Mouse (Mus musculus) limb, embryonic 10.5 days (tissue): Measurements from ENCODE around the gene Vav2. TPM values are rescaled to one million over a fixed set of nuclear protein-coding genes. Genes with fewer than 3 reads are reported as not detected.

Source experiments
- DNase-seq: peaks from one replicate; pipeline ENCODE4 v3.0.0-alpha.2; 2017; ENCODE audit warnings: low spot score
- H3K27ac ChIP-seq: fragments of 300-500 bp; sonication (generic); 2 replicates; pipeline ENCODE4 v1.5.1; 2016; ENCODE audit warnings: mild to moderate bottlenecking
- H3K27me3 ChIP-seq: fragments of 300-500 bp; sonication (generic); 2 replicates; pipeline ENCODE4 v1.6.1; 2016; ENCODE audit warnings: low read depth, mild to moderate bottlenecking; ENCODE audit not compliant: poor library complexity, severe bottlenecking
- H3K36me3 ChIP-seq: fragments of 300-500 bp; sonication (generic); 2 replicates; pipeline ENCODE4 v1.6.1; 2016; ENCODE audit warnings: mild to moderate bottlenecking, moderate library complexity
- H3K4me1 ChIP-seq: fragments of 300-500 bp; sonication (generic); 2 replicates; pipeline ENCODE4 v1.6.1; 2016
- H3K4me3 ChIP-seq: fragments of 300-500 bp; sonication (generic); 2 replicates; pipeline ENCODE4 v1.5.1; 2016; ENCODE audit warnings: mild to moderate bottlenecking, moderate library complexity
- H3K9me3 ChIP-seq: fragments of 300-500 bp; sonication (generic); replicated peaks from 2 replicates; pipeline ENCODE4 v1.6.1; 2016; ENCODE audit warnings: mild to moderate bottlenecking
- WGBS: fragments of 180-500 bp; shearing (Covaris S2); methylation state at CpG from one replicate; pipeline ENCODE4 v1.1.7; 2016; 5-methylcytosine and 5-hydroxymethylcytosine counted together
- polyA plus RNA-seq: library from polyadenylated mRNA; unstranded; fragments of >200 nt; fragmentation: Nextera tagmentation; extraction: Ambion mirVana; gene quantifications from 2 replicates; pipeline ENCODE4 v1.2.1, GENCODE M21; 2016

Gene Vav2
- polyA plus RNA-seq, 1 experiment from 2014 or later = 9.2 TPM

DNA sequence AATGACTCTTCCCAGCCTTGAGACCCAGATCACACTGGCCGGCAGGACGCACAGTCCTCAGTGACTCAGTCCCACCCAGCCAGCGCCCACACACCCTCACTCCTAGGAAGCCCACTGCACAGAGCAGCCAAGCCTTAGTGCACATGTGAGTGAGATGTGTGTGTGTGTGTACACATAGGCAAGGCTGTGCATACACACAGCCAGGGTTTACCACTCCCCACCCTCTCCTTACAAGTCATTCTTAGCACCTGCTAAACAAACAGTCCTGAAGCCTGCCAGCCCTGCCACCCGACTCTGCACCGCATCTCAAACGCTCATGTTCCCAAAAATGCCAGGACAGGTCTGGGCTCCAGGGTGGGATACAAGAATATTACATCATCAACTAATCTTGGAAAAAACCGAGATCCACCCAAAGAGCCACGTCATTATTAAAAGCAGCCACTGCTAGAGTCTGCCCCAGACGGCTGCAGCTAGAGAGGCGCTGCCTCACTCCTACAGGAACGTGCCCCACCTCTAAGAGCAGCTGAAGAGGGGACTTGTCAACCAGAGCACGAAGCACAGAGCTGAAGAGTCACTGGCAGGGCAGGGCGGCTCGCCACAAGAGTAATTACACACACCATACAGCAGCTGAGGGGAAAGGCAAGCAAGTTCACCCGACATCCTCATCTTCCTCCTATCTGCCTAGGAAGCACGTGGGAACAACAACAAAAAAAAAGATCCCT is 12.7 kb downstream of the Vav2 start:
- WGBS = 39% methylated on average over 16 of the region's 16 CpGs
- peaks cover 90% of the 10 kb centered on the region for H3K4me1 ChIP-seq
- H3K9me3 ChIP-seq = no peaks in the 10 kb centered on the region
- DNase-seq = no peak
- H3K4me3 ChIP-seq = no peak overlapping the region
- H3K27ac ChIP-seq = 0 out of 2 replicates have a peak overlapping the region, but pooled peaks have one; percentile 32
- H3K36me3 ChIP-seq = no peaks in the 10 kb centered on the region
- no peaks in the 10 kb centered on the region for H3K27me3 ChIP-seq

DNA sequence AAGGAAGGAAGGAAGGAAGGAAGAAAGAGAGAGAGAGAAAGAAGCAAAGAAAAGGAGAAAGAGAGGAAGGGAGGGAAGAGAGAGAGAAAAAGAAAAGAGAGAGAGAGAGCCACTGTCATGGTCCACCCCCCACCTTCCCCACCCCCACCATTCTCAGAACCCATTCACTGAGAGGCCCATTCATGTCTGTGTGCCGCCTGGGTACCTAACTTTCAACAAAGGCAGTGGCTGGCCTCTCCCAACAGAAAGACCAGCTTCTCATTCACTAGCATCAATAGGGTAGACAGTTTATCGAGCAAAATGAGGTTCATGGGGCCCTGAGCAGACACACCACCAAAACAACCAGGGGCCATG is 13.3 kb downstream of the Vav2 start:
- Histone ChIP-seq H3K4me3 (no peak overlapping the region), H3K9me3 (no peaks in the 10 kb centered on the region), H3K4me1 (peaks cover 89% of the 10 kb centered on the region), H3K36me3 (no peaks in the 10 kb centered on the region), H3K27me3 (no peaks in the 10 kb centered on the region), H3K27ac (0 out of 2 replicates have a peak overlapping the region, but pooled peaks have one; percentile 32)
- no peak for DNase-seq
- 68% methylated on average over 2 of the region's 2 CpGs for WGBS

- Histone ChIP-seq H3K27ac (peak overlapping the region; percentile 80), H3K4me1 (peaks cover 89% of the 10 kb centered on the region), H3K27me3 (no peaks in the 10 kb centered on the region), H3K4me3 (0 out of 2 replicates have a peak overlapping the region, but pooled peaks have one; percentile 2), H3K36me3 (no peaks in the 10 kb centered on the region), H3K9me3 (no peaks in the 10 kb centered on the region)
- WGBS = 11% methylated on average over 7 of the region's 7 CpGs
- DNase-seq = no peak
Measured at GRCm38 (mm10) chr2:27412245-27412800, 14.5 kb downstream of the Vav2 start.

DNA sequence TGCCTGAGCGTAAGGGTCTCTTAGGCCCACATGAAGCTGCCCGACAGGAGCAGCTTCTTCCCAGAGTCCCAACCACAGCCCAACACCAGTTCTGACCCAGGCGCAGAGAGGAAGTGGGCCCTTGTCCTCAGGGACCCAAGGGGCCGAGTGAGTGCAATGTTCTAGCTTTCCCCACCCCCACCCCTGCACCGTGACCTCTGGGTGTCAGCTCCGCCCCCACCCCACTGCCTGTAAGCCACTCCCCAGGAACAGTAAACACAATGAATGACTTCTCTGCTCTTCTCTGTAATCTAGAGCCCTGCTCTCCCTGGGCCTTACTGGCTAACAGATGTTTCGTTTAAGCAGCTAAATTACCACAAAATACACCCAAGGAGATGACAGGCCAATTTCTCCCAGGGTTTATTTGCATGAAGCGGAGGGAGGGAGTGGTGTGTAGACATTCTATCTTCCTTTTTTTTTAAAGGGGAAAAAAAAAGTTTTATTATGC is 15.1 kb downstream of the Vav2 start:
- 11% methylated on average over 8 of the region's 8 CpGs for WGBS
- Histone ChIP-seq H3K36me3 (no peaks in the 10 kb centered on the region), H3K9me3 (no peaks in the 10 kb centered on the region), H3K4me1 (peaks cover 89% of the 10 kb centered on the region), H3K27me3 (no peaks in the 10 kb centered on the region), H3K27ac (peak overlapping the region; percentile 80), H3K4me3 (peak overlapping the region; percentile 32)
- DNase-seq = peak; percentile 67

GRCm38 (mm10) chr2:27410518-27411140 is 16.2 kb downstream of the Vav2 start:
- Histone ChIP-seq H3K27ac (peak overlapping the region; percentile 80), H3K4me3 (no peak overlapping the region), H3K9me3 (no peaks in the 10 kb centered on the region), H3K36me3 (no peaks in the 10 kb centered on the region), H3K27me3 (no peaks in the 10 kb centered on the region), H3K4me1 (peaks cover 85% of the 10 kb centered on the region)
- no peak for DNase-seq
- 91% methylated on average over 6 of the region's 6 CpGs for WGBS

GRCm38 (mm10) chr2:27408194-27408593 is 18.6 kb downstream of the Vav2 start:
- Histone ChIP-seq H3K4me3 (no peak overlapping the region), H3K36me3 (no peaks in the 10 kb centered on the region), H3K27ac (no peak overlapping the region), H3K4me1 (peaks cover 78% of the 10 kb centered on the region), H3K9me3 (no peaks in the 10 kb centered on the region), H3K27me3 (no peaks in the 10 kb centered on the region)
- 79% methylated on average over 3 of the region's 3 CpGs for WGBS
- no peak for DNase-seq

- no peak for DNase-seq
- Histone ChIP-seq H3K27me3 (no peaks in the 10 kb centered on the region), H3K36me3 (no peaks in the 10 kb centered on the region), H3K4me1 (peaks cover 65% of the 10 kb centered on the region), H3K4me3 (no peak overlapping the region), H3K9me3 (no peaks in the 10 kb centered on the region), H3K27ac (no peak overlapping the region)
- 89% methylated on average over 5 of the region's 5 CpGs for WGBS
Measured at GRCm38 (mm10) chr2:27406928-27407327, 19.9 kb downstream of the Vav2 start.

GRCm38 (mm10) chr2:27405094-27405884 is 21.5 kb downstream of the Vav2 start:
- no peaks in the 10 kb centered on the region for H3K9me3 ChIP-seq
- no peak overlapping the region for H3K4me3 ChIP-seq
- H3K27ac ChIP-seq = peak overlapping the region; percentile 70
- no peaks in the 10 kb centered on the region for H3K27me3 ChIP-seq
- peaks cover under 1% of the 10 kb centered on the region; the same call in 1 of the 2 replicates for H3K36me3 ChIP-seq
- 55% methylated on average over 5 of the region's 5 CpGs for WGBS
- H3K4me1 ChIP-seq = peaks cover 50% of the 10 kb centered on the region
- DNase-seq = no peak

DNA sequence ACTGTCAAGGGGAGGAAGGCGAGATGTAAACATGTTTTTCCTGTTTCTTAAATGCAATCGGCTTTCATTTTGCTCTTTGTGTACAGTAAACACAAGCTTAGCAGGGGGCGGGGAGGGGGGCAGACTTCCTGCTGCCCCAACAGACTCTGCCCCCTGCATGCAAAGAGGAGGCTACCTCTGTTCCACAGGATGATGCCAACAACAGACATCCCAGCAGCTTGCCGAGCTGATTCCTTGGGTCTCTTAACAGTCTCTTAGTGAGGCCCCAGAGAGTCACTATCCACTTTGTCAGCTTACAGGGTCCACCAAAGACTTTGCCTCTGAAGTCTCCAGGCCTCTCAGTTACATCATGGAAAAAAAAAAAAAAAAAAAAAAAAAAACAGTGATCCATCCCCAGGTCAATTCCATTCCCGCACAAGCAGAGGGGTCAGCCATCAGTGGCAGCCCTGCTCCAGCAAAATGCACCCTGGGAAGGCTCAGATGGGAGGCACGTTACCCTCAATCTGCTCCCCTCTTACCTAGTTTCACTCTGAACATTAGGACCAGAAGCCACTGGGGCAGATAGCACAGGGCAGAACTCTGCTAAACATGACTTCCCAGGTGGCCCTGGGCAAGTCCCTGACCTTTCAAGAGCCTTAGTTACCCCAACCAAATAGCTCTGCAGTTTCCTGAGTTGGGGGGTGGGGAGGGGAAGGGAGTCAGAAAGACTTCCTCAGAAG is 22.3 kb downstream of the Vav2 start:
- WGBS = 64% methylated on average over 6 of the region's 6 CpGs
- Histone ChIP-seq H3K27me3 (no peaks in the 10 kb centered on the region), H3K9me3 (no peaks in the 10 kb centered on the region), H3K4me1 (peaks cover 46% of the 10 kb centered on the region), H3K4me3 (no peak overlapping the region), H3K27ac (peak overlapping the region; percentile 70), H3K36me3 (peaks cover 8% of the 10 kb centered on the region)
- no peak for DNase-seq

DNA sequence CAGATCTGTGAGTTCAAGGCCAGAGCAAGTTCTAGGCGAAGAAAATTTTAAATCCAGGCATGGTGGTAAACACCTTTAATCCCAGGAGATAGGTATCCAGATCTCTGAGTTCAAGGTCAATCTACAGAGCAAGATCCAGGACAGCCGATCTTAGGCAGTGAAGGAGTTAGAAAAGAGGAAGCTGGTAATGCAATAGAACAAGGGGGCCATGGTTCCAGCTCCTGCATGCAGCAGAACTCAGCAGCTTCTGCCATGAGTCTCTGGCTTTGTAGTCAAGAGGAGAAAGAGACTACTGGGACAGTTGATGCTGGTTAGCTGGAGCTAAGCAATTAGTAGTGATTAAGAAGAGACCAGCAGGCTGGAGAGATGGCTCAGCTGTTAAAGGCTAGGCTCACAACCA is 25.3 kb downstream of the Vav2 start:
- H3K4me1 ChIP-seq = peaks cover 36% of the 10 kb centered on the region
- 94% methylated on average over 2 of the region's 2 CpGs for WGBS
- no peak overlapping the region for H3K27ac ChIP-seq
- DNase-seq = no peak
- H3K9me3 ChIP-seq = 0 out of 2 replicates have a peak, but pooled peaks cover 3% of the 10 kb centered on the region
- H3K4me3 ChIP-seq = no peak overlapping the region
- H3K36me3 ChIP-seq = peaks cover 17% of the 10 kb centered on the region
- H3K27me3 ChIP-seq = no peaks in the 10 kb centered on the region

DNA sequence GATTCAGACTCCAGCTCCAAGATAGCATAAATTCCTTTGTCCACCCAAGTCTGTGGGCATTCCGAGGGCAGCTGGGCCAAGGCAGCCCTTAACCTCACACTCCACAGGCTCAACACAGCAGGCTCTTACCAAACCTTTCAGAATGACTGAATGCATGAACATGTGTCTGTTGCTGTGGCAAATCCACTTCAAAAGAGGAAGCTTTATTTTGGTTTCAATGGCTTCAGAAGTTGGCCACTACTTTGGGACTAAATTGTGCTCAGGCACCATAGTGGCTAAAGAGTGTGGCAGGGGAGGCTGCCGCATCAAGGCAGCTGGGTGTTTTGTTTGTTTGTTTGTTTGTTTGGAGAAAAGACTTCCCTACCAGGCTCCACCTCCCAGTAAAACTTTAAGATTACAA is 26.8 kb downstream of the Vav2 start:
- 95% methylated on average over 2 of the region's 2 CpGs for WGBS
- Histone ChIP-seq H3K36me3 (peaks cover 17% of the 10 kb centered on the region), H3K27me3 (no peaks in the 10 kb centered on the region)

More for the DNA sequence above, 26.8 kb downstream of the Vav2 start:
- Histone ChIP-seq H3K4me1 (peaks cover 38% of the 10 kb centered on the region), H3K4me3 (no peak overlapping the region), H3K27ac (no peak overlapping the region), H3K9me3 (0 out of 2 replicates have a peak, but pooled peaks cover 3% of the 10 kb centered on the region)
- no peak for DNase-seq
